Mouse (Mus musculus) liver, embryonic 13.5 days (tissue): ENCODE data around the gene Olfr1015. TPM values are rescaled to one million over a fixed set of nuclear protein-coding genes. Genes with fewer than 3 reads are reported as not detected.

ENCODE experiments used
- ATAC-seq: fragments of 200-750 bp; cut with Nextera tagmentation; 2 replicates; pipeline ENCODE4 v1.8.0; 2017; ENCODE audit warnings: low read depth, mild to moderate bottlenecking, moderate number of reproducible peaks, moderate library complexity
- DNase-seq: peaks from one replicate; pipeline ENCODE4 v3.0.0; 2022
- H3K27ac ChIP-seq: fragments of 300-500 bp; sonication (generic); 2 replicates; pipeline ENCODE4 v1.5.1; 2015; ENCODE audit warnings: moderate library complexity, mild to moderate bottlenecking, inconsistent platforms
- H3K27me3 ChIP-seq: fragments of 300-500 bp; sonication (generic); 2 replicates; pipeline ENCODE4 v1.6.1; 2015; ENCODE audit warnings: mild to moderate bottlenecking, inconsistent platforms
- H3K36me3 ChIP-seq: fragments of 300-500 bp; sonication (generic); 2 replicates; pipeline ENCODE4 v1.6.1; 2015; ENCODE audit warnings: mild to moderate bottlenecking, inconsistent platforms
- H3K4me1 ChIP-seq: fragments of 300-500 bp; sonication (generic); replicated peaks from 2 replicates; pipeline ENCODE4 v1.6.1; 2015; ENCODE audit warnings: inconsistent platforms
- H3K4me2 ChIP-seq: fragments of 300-500 bp; sonication (generic); 2 replicates; pipeline ENCODE4 v1.6.1; 2015; ENCODE audit warnings: inconsistent platforms, mild to moderate bottlenecking, moderate library complexity
- H3K4me3 ChIP-seq: fragments of 300-500 bp; sonication (generic); replicated peaks from 2 replicates; pipeline ENCODE4 v1.5.1; 2015; ENCODE audit warnings: mild to moderate bottlenecking, inconsistent platforms
- H3K9ac ChIP-seq: fragments of 300-500 bp; sonication (generic); 2 replicates; pipeline ENCODE4 v1.6.1; 2015; ENCODE audit warnings: mild to moderate bottlenecking, inconsistent platforms
- H3K9me3 ChIP-seq: fragments of 300-500 bp; sonication (generic); replicated peaks from 2 replicates; pipeline ENCODE4 v1.6.1; 2016; ENCODE audit warnings: inconsistent platforms
- WGBS: fragments of 180-500 bp; shearing (Covaris S2); methylation state at CpG from one replicate; pipeline ENCODE4 v1.1.7; 2015; ENCODE audit not compliant: insufficient replicate concordance; 5-methylcytosine and 5-hydroxymethylcytosine counted together
- polyA plus RNA-seq: library from polyadenylated mRNA; unstranded; fragments of >200 nt; fragmentation: Nextera tagmentation; extraction: Ambion mirVana; gene quantifications from 2 replicates; pipeline ENCODE4 v1.2.1, GENCODE M21; 2015

Olfr1015 gene
- not detected in 2 replicates for polyA plus RNA-seq

GRCm38 (mm10) chr2:85781717-85782116 lies at the start of gene Olfr1015:
Olfr1015 (plus strand) TSS chr2:85782017.
- H3K4me3 ChIP-seq, result no peak within 1 kb of the TSS
- H3K27ac ChIP-seq, result no peak within 1 kb of the TSS
- no peak for DNase-seq
- ATAC-seq, result no peak
- no peak within 1 kb of the TSS for H3K9ac ChIP-seq
- no peaks in the 10 kb centered on the region for H3K4me1 ChIP-seq
- H3K27me3 ChIP-seq, result no peaks in the 10 kb centered on the region
- H3K9me3 ChIP-seq, result no peaks in the 10 kb centered on the region
- no peak within 1 kb of the TSS for H3K4me2 ChIP-seq
- no peaks in the 10 kb centered on the region for H3K36me3 ChIP-seq

GRCm38 (mm10) chr2:85753822-85754221 lies 28.0 kb upstream of the Olfr1015 start:
- H3K27me3 ChIP-seq, result no peaks in the 10 kb centered on the region
- no peak overlapping the region for H3K9ac ChIP-seq
- 64% methylated on average over 4 of the region's 4 CpGs for WGBS
- no peak for ATAC-seq
- no peaks in the 10 kb centered on the region for H3K4me1 ChIP-seq
- no peak overlapping the region for H3K27ac ChIP-seq
- no peak for DNase-seq
- no peaks in the 10 kb centered on the region for H3K36me3 ChIP-seq
- no peak overlapping the region for H3K4me2 ChIP-seq
- no peak overlapping the region for H3K4me3 ChIP-seq
- no peaks in the 10 kb centered on the region for H3K9me3 ChIP-seq

GRCm38 (mm10) chr2:85762666-85763065 lies 19.2 kb upstream of the Olfr1015 start, which contains the start of gene Olfr1012:
Olfr1012 (minus strand) TSS chr2:85762766.
- Histone ChIP-seq H3K9me3 (no peaks in the 10 kb centered on the region), H3K4me3 (no peak within 1 kb of the TSS), H3K27ac (no peak within 1 kb of the TSS), H3K4me1 (no peaks in the 10 kb centered on the region), H3K36me3 (no peaks in the 10 kb centered on the region), H3K4me2 (no peak within 1 kb of the TSS), H3K27me3 (no peaks in the 10 kb centered on the region), H3K9ac (no peak within 1 kb of the TSS)
- 34% methylated on average over 1 of the region's 1 CpGs for WGBS
- ATAC-seq, result no peak
- DNase-seq, result no peak

- no peak for DNase-seq
- Histone ChIP-seq H3K27me3 (no peaks in the 10 kb centered on the region), H3K4me2 (no peak within 1 kb of the TSS), H3K36me3 (no peaks in the 10 kb centered on the region), H3K9ac (no peak within 1 kb of the TSS), H3K9me3 (no peaks in the 10 kb centered on the region), H3K4me3 (no peak within 1 kb of the TSS), H3K27ac (no peak within 1 kb of the TSS), H3K4me1 (no peaks in the 10 kb centered on the region)
- no peak for ATAC-seq
Observed at GRCm38 (mm10) chr2:85766798-85767197, 15.0 kb upstream of the Olfr1015 start, which contains the start of gene Olfr1013. Olfr1013 (plus strand) TSS chr2:85767098.

- no peak for ATAC-seq
- Histone ChIP-seq H3K36me3 (no peaks in the 10 kb centered on the region), H3K4me3 (no peak within 1 kb of the TSS), H3K4me2 (no peak within 1 kb of the TSS), H3K27ac (no peak within 1 kb of the TSS), H3K27me3 (no peaks in the 10 kb centered on the region), H3K4me1 (no peaks in the 10 kb centered on the region), H3K9me3 (no peaks in the 10 kb centered on the region), H3K9ac (no peak within 1 kb of the TSS)
- no peak for DNase-seq
Observed at GRCm38 (mm10) chr2:85772413-85772812, 9.4 kb upstream of the Olfr1015 start, which contains the start of gene Olfr1014. Olfr1014 (plus strand) TSS chr2:85772713.

GRCm38 (mm10) chr2:85792331-85792730 lies 10.5 kb downstream of the Olfr1015 start:
- Histone ChIP-seq H3K4me1 (no peaks in the 10 kb centered on the region), H3K4me2 (no peak overlapping the region), H3K36me3 (no peaks in the 10 kb centered on the region), H3K9ac (no peak overlapping the region), H3K27me3 (no peaks in the 10 kb centered on the region), H3K27ac (no peak overlapping the region), H3K4me3 (no peak overlapping the region), H3K9me3 (no peaks in the 10 kb centered on the region)
- DNase-seq (no peak), ATAC-seq (no peak)
- WGBS, result 48% methylated on average over 2 of the region's 2 CpGs

- H3K4me2 ChIP-seq, result no peak within 1 kb of the TSS
- H3K9ac ChIP-seq, result no peak within 1 kb of the TSS
- no peaks in the 10 kb centered on the region for H3K9me3 ChIP-seq
- no peaks in the 10 kb centered on the region for H3K36me3 ChIP-seq
- H3K4me1 ChIP-seq, result no peaks in the 10 kb centered on the region
- H3K27me3 ChIP-seq, result no peaks in the 10 kb centered on the region
- ATAC-seq, result no peak
- H3K27ac ChIP-seq, result no peak within 1 kb of the TSS
- WGBS, result 62% methylated on average over 2 of the region's 2 CpGs
- DNase-seq, result no peak
- no peak within 1 kb of the TSS for H3K4me3 ChIP-seq
Observed at GRCm38 (mm10) chr2:85802444-85802843, 20.6 kb downstream of the Olfr1015 start, which contains the start of gene Olfr1016. Olfr1016 (minus strand) TSS chr2:85802544.

- H3K4me2 ChIP-seq, result no peak overlapping the region
- no peak overlapping the region for H3K27ac ChIP-seq
- no peaks in the 10 kb centered on the region for H3K36me3 ChIP-seq
- H3K4me3 ChIP-seq, result no peak overlapping the region
- no peaks in the 10 kb centered on the region for H3K9me3 ChIP-seq
- no peaks in the 10 kb centered on the region for H3K4me1 ChIP-seq
- DNase-seq (no peak), ATAC-seq (no peak)
- WGBS, result 70% methylated on average over 4 of the region's 4 CpGs
- no peaks in the 10 kb centered on the region for H3K27me3 ChIP-seq
- H3K9ac ChIP-seq, result no peak overlapping the region
Observed at GRCm38 (mm10) chr2:85804501-85804900, 22.7 kb downstream of the Olfr1015 start.

- Histone ChIP-seq H3K4me3 (no peak within 1 kb of the TSS), H3K27ac (no peak within 1 kb of the TSS), H3K9me3 (no peaks in the 10 kb centered on the region), H3K36me3 (no peaks in the 10 kb centered on the region), H3K27me3 (no peaks in the 10 kb centered on the region), H3K9ac (no peak within 1 kb of the TSS), H3K4me1 (no peaks in the 10 kb centered on the region), H3K4me2 (no peak within 1 kb of the TSS)
- DNase-seq (no peak), ATAC-seq (no peak)
Observed at GRCm38 (mm10) chr2:85818179-85818578, 36.4 kb downstream of the Olfr1015 start, which contains the start of gene Olfr1018. Olfr1018 (plus strand) TSS chr2:85818479.

Other genes with a start within 250 kb of the Olfr1015 start
- gene Olfr996, start 202.8 kb upstream of the Olfr1015 start, polyA plus RNA-seq, result not detected in 2 replicates
- gene Olfr998, start 193.1 kb upstream of the Olfr1015 start, polyA plus RNA-seq, result not detected in 2 replicates
- gene Olfr1000, start 170.1 kb upstream of the Olfr1015 start, polyA plus RNA-seq, result not detected in 2 replicates
- gene Olfr1002, start 131.3 kb upstream of the Olfr1015 start, polyA plus RNA-seq, result not detected in 2 replicates
- gene Olfr154, start 117.6 kb upstream of the Olfr1015 start, polyA plus RNA-seq, result not detected in 2 replicates
- not detected in 2 replicates for gene Olfr1006, start 103.2 kb upstream of the Olfr1015 start, polyA plus RNA-seq
- not detected in 2 replicates for gene Olfr1008, start 92.6 kb upstream of the Olfr1015 start, polyA plus RNA-seq
- not detected in 2 replicates for gene Olfr1009, start 66.6 kb upstream of the Olfr1015 start, polyA plus RNA-seq
- not detected in 2 replicates for gene Olfr1012, start 19.3 kb upstream of the Olfr1015 start, polyA plus RNA-seq
- not detected in 2 replicates for gene Olfr1013, start 14.9 kb upstream of the Olfr1015 start, polyA plus RNA-seq
- not detected in 2 replicates for gene Olfr1014, start 9.3 kb upstream of the Olfr1015 start, polyA plus RNA-seq
- gene Olfr1016, start 20.5 kb downstream of the Olfr1015 start, polyA plus RNA-seq, result not detected in 2 replicates
- not detected in 2 replicates for gene Olfr1018, start 36.5 kb downstream of the Olfr1015 start, polyA plus RNA-seq
- not detected in 2 replicates for gene Olfr1019, start 63.5 kb downstream of the Olfr1015 start, polyA plus RNA-seq
- not detected in 2 replicates for gene Olfr1020, start 65.0 kb downstream of the Olfr1015 start, polyA plus RNA-seq
- not detected in 2 replicates for gene Olfr1022, start 86.6 kb downstream of the Olfr1015 start, polyA plus RNA-seq
- not detected in 2 replicates for gene Olfr1023, start 103.6 kb downstream of the Olfr1015 start, polyA plus RNA-seq
- not detected in 2 replicates for gene Olfr1024, start 123.0 kb downstream of the Olfr1015 start, polyA plus RNA-seq
- gene Olfr1025-ps1, start 133.2 kb downstream of the Olfr1015 start, polyA plus RNA-seq, result not detected in 2 replicates
- not detected in 2 replicates for gene Olfr1026, start 139.5 kb downstream of the Olfr1015 start, polyA plus RNA-seq
- gene Olfr1028, start 168.4 kb downstream of the Olfr1015 start, polyA plus RNA-seq, result not detected in 2 replicates
- not detected in 2 replicates for gene Olfr1029, start 191.9 kb downstream of the Olfr1015 start, polyA plus RNA-seq
- not detected in 2 replicates for gene Olfr1030, start 197.3 kb downstream of the Olfr1015 start, polyA plus RNA-seq
- gene Olfr1031, start 208.3 kb downstream of the Olfr1015 start, polyA plus RNA-seq, result not detected in 2 replicates
- gene Olfr1032, start 223.5 kb downstream of the Olfr1015 start, polyA plus RNA-seq, result not detected in 2 replicates
- gene Olfr1033, start 238.6 kb downstream of the Olfr1015 start, polyA plus RNA-seq, result 0.16 and 0.41 TPM in 2 replicates